ENCODE assay signal across 10 mouse cellular contexts in genomic region chrX:99458466-99459200, GRCm38 (mm10). TPM values are rescaled to one million over a fixed set of nuclear protein-coding genes. Genes with fewer than 3 reads are reported as not detected.
DNase-seq lines count a peak whose midpoint lies in the region; ATAC-seq and TF ChIP-seq lines count a peak whose summit lies in the region.
"Had no signal": no experiment of that assay in that cellular context is flagged by ENCODE, and none has a peak within 500 bp of the region (broad histone marks: within the 10 kb centered on the region; RNA-seq: fewer than 3 reads in every experiment).

No protein-coding gene starts in this region.

- H3K4me2 ChIP-seq in embryonic facial prominence, embryonic 15.5 days (replicated peaks), result no peak overlapping the region
- no peak overlapping the region for H3K4me2 ChIP-seq in neural tube, embryonic 15.5 days

- no peak overlapping the region for H3K4me3 ChIP-seq in embryonic facial prominence, embryonic 15.5 days (replicated peaks)
- H3K4me3 ChIP-seq in neural tube, embryonic 15.5 days (replicated peaks), result no peak overlapping the region
- H3K4me3 ChIP-seq in layer of hippocampus, adult 2 months, result no peak overlapping the region
- H3K4me3 ChIP-seq: myocyte had no signal

- peak; percentile 57; the same call in 1 of the 2 replicates for ATAC-seq in embryonic facial prominence, embryonic 15.5 days (ENCODE audit: insufficient number of reproducible peaks, low FRiP score, low TSS enrichment, low read depth)
- peak; percentile 64 for ATAC-seq in neural tube, embryonic 15.5 days (ENCODE audit: low FRiP score)
- ATAC-seq in CD4-positive, CD25-positive, alpha-beta regulatory T cell, adult 4 months, result no peak

- H3K9me3 ChIP-seq in embryonic facial prominence, embryonic 15.5 days (replicated peaks), result no peaks in the 10 kb centered on the region
- no peaks in the 10 kb centered on the region for H3K9me3 ChIP-seq in neural tube, embryonic 15.5 days (replicated peaks)

- H3K27me3 ChIP-seq in embryonic facial prominence, embryonic 15.5 days, result peaks cover 11% of the 10 kb centered on the region
- peaks cover 14% of the 10 kb centered on the region; the same call in 1 of the 2 replicates for H3K27me3 ChIP-seq in neural tube, embryonic 15.5 days (replicated peaks)

- WGBS in embryonic facial prominence, embryonic 15.5 days, result 34% methylated on average over 10 of the region's 10 CpGs
- 42% methylated on average over 10 of the region's 10 CpGs for WGBS in neural tube, embryonic 15.5 days

- no peak for TF ChIP-seq CTCF in layer of hippocampus, adult 2 months (conservative IDR thresholded peaks at IDR 0.05)

- H3K27ac ChIP-seq in embryonic facial prominence, embryonic 15.5 days (replicated peaks), result no peak overlapping the region
- H3K27ac ChIP-seq in neural tube, embryonic 15.5 days (replicated peaks), result no peak overlapping the region
- H3K27ac ChIP-seq in layer of hippocampus, adult 2 months, result no peak overlapping the region

- H3K36me3 ChIP-seq in embryonic facial prominence, embryonic 15.5 days, result no peaks in the 10 kb centered on the region
- H3K36me3 ChIP-seq in neural tube, embryonic 15.5 days, result no peaks in the 10 kb centered on the region

- H3K4me1 ChIP-seq in embryonic facial prominence, embryonic 15.5 days, result peaks cover 16% of the 10 kb centered on the region; the same call in 1 of the 2 replicates
- peaks cover 14% of the 10 kb centered on the region for H3K4me1 ChIP-seq in neural tube, embryonic 15.5 days

- peak; percentile 41 for DNase-seq in left cerebral cortex, postnatal 4 days
- no peak for DNase-seq in left cerebral cortex, postnatal 25 days (ENCODE audit: low spot score in 2 of 2)
- peak; percentile 52 to 73 for DNase-seq in kidney, postnatal 4 days
- no peak for DNase-seq in layer of hippocampus, adult 2 months (ENCODE audit: low spot score in 2 of 2)
- no peak for DNase-seq in Muller cell, postnatal 12 days (ENCODE audit: inconsistent ontology term)
- DNase-seq: cerebellum, adult 8-10 months had no signal

- H3K9ac ChIP-seq in embryonic facial prominence, embryonic 15.5 days, result no peak overlapping the region
- H3K9ac ChIP-seq in neural tube, embryonic 15.5 days (replicated peaks), result no peak overlapping the region

- intact Hi-C loops in left cerebral cortex, postnatal 4 days (cut with DNase I), result no loop called here
- intact Hi-C loops in left cerebral cortex, postnatal 25 days (cut with DNase I), result no loop called here

RNA-seq across cellular contexts. Expression of gene Pja1, which starts 12.4 kb away (rescaled TPM):
- total RNA-seq in left cerebral cortex, postnatal 4 days (2021), result 100 to 1,000 TPM; 171 to 197 TPM
- total RNA-seq in left cerebral cortex, postnatal 25 days (2021), result 100 to 1,000 TPM; 198 to 217 TPM
- 158 and 176 TPM in 2 replicates for polyA plus RNA-seq in embryonic facial prominence, embryonic 15.5 days (2015; fragmentation: Nextera tagmentation; extraction: Ambion mirVana)
- polyA plus RNA-seq in neural tube, embryonic 15.5 days (2015; fragmentation: Nextera tagmentation; extraction: Ambion mirVana), result 313 and 347 TPM in 2 replicates
- 100 to 1,000 TPM; 203 to 207 TPM for total RNA-seq in layer of hippocampus, adult 2 months (2021)
- polyA plus RNA-seq in CD4-positive, CD25-positive, alpha-beta regulatory T cell, adult 4 months (2017; shearing (Covaris generic)), result 10 to 100 TPM; 61.9 to 82.5 TPM

Comparison
In these comparisons a context has a peak if more than half of its experiments do, and no peak if none do; other contexts are left out.
1. DNase-seq: peak in left cerebral cortex, postnatal 4 days (single experiment) and kidney, postnatal 4 days (2 of 2); none in left cerebral cortex, postnatal 25 days (0 of 2), layer of hippocampus, adult 2 months (0 of 2) and Muller cell, postnatal 12 days (single experiment).